Mouse (Mus musculus): ENCODE measurements around the gene Zfp687. TPM values are rescaled to one million over a fixed set of nuclear protein-coding genes. Genes with fewer than 3 reads are reported as not detected.

Gene Zfp687
- total RNA-seq, 2 experiments from 2014 or later = 10.9 to 11.5 TPM

DNA sequence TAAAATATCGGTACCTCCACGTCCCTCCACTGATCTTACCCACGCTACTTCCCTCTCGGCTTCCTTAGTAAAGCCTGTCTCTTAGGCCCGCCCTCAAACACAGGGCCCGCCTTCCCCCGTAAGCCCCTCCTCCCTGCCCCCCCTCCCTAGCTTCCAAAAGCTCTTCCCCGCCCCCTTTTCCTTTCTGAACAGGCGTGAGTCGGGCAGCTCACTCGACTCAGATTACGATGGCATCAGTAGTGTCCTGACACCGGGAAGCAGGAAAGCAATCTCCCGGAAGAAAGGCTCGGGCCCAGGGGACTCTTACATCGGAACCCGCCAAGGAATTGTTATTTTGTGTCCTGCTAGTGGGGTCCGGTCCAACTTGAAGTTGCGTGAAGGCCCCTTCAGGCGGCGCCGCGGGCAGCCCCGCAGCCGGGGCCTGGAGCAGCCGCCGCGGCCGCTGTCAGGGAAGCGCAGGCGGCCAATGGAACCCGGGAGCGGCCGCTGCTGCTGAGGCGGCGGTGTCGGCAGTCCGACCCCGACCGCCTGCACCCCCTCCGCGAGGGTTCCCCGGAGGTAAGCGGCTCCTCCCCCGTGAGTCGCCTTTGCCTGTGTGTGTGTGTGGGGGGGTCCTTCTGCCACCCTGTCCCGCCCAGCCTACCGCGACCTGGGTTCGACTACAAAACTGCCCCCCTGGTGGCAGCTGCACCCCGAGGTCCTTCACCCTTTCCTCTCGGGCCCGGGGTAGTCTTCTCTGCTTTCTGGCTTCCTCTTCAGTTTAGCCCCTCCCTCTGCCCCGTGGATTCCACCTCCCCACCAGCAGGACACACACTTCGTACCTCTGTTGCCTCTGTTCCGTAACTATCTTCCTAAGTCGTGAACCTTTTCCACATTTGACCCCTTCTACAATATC is 40.5 kb downstream of the Zfp687 start, which contains the start of gene Pi4kb:
Gene Pi4kb (plus strand): TSS at position 204 of the 895 bp plus-strand sequence.
- H3K27ac ChIP-seq = peak within 1 kb of the TSS; percentile 99
- peak; percentile 88 for DNase-seq
- no peak for TF ChIP-seq CTCF (IDR thresholded peaks at IDR 0.05)
- peak within 1 kb of the TSS; percentile 85 for H3K4me3 ChIP-seq
- intact Hi-C loops (cut with DNase I) = loop anchor here (2.0 kb wide), 1 partner anchor 20 kb away; the partner anchor contains the start of gene Rfx5

DNA sequence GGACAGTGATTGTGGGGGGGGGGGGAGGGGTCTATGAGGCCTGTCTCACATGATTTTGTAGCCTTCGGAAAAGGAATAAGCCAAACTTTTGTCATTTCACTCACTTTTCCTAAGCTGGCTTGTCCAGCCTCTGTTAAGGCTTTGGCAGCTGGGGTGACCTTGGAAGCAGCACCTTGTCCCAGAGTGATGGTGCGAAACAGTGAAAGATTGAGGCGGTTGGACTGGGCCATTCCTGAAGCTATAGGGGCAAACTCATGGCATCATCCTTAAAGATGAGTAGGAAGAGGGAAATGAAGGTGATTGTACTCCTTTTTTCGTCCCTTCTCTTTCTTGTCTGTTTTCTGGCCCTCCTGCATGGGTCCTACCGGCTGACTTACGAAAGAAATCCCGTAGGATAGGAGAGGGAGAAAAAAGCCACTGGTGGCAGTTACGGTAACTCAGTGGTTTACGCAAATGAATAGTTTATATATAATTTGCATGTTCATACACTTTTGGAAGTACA is 41.2 kb downstream of the Zfp687 start:
- intact Hi-C loops (cut with DNase I) = loop anchor here (2.0 kb wide), 1 partner anchor 19 kb away; the partner anchor contains the start of gene Rfx5
- TF ChIP-seq CTCF (IDR thresholded peaks at IDR 0.05) = no peak
- DNase-seq = no peak
- peak overlapping the region; percentile 85 for H3K4me3 ChIP-seq
- H3K27ac ChIP-seq = peak overlapping the region; percentile 99

DNA sequence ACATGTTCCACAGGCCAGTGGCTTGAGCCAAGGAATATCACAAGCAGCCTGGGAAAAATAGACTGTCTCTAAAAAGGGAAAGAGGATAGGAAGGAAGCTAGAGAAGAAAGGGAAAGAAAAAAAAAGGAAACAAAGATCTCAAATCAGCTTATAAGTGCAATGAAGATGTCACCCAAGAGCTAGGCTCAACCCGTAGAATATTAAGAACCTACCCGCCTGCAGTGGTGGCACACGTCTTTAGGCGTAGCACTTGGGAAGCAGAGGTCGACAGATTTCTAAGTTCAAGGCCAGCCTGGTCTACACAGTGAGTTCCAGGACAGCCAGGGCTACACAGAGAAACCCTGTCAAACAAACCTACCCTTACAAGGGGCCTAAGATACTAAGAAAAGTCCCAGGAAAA is 41.6 kb downstream of the Zfp687 start:
- intact Hi-C loops (cut with DNase I) = loop anchor here (2.0 kb wide), 1 partner anchor 19 kb away; the partner anchor contains the start of gene Rfx5
- no peak for TF ChIP-seq CTCF (IDR thresholded peaks at IDR 0.05)
- DNase-seq = no peak
- Histone ChIP-seq H3K4me3 (peak overlapping the region; percentile 85), H3K27ac (no peak overlapping the region; the same call in 1 of the 2 replicates)

DNA sequence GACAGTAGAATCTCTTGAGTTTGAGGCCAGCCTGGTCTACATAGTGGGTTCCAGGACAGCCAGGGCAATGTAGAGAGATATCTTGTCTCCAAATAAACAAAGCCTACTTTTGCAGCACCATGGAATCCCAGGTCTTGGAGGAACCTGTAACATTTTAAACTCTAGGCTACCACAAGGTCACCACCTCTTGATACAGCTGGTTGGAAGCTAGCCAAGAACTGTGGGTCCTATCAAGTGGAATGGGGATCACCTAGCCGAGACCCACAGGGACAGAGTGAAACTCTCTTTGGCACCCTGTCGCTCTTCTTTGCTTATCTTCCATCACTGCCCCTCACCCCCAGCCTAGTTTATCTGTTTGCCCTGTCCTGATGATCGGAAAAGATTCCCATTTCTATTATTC is 42.7 kb downstream of the Zfp687 start:
- intact Hi-C loops (cut with DNase I) = no loop called here
- TF ChIP-seq CTCF (IDR thresholded peaks at IDR 0.05) = no peak
- no peak overlapping the region for H3K4me3 ChIP-seq
- DNase-seq = no peak
- H3K27ac ChIP-seq = no peak overlapping the region

DNA sequence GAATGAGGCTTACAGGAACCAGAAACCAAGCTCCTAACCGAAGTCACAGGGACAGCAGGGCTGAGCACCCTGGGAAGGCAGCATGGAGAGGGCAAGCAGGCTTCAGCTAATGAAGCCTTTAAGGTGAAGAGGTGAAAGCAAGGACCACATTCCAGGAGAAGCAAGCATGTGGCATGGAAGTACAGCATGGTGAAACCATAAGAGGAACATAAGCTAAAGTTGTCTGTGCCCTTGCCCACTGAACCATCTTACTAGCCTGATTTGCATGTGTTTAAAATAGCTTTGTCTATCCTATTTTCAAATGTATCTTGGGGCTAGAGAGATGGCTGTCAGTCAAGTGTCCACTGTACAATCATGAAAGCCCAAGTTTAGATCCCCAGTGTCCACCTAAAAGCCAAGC is 49.4 kb downstream of the Zfp687 start:
- DNase-seq = no peak
- no peak for TF ChIP-seq CTCF (IDR thresholded peaks at IDR 0.05)
- intact Hi-C loops (cut with DNase I) = no loop called here
- no peak overlapping the region for H3K4me3 ChIP-seq
- no peak overlapping the region for H3K27ac ChIP-seq

DNA sequence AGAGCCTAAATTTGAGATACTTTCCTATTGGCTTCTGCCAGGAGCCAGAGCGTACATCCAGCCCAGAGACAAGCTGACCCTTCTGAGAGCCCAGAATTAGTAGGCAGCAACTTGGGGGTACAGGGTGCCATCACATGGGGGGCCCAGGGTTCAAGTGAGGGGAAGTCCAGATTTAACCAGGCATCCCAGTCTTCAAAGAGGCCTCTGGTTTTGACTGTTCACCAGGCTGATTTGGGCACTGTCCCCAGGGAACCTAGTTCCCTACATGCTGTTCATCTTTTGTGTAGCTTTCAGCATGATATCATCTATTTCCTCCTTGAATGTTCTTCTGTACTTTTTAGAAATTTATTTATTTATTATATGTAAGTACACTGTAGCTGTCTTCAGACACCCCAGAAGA is 50.3 kb downstream of the Zfp687 start:
- no peak for DNase-seq
- TF ChIP-seq CTCF (IDR thresholded peaks at IDR 0.05) = no peak
- Histone ChIP-seq H3K4me3 (no peak overlapping the region), H3K27ac (no peak overlapping the region)
- intact Hi-C loops (cut with DNase I) = no loop called here

DNA sequence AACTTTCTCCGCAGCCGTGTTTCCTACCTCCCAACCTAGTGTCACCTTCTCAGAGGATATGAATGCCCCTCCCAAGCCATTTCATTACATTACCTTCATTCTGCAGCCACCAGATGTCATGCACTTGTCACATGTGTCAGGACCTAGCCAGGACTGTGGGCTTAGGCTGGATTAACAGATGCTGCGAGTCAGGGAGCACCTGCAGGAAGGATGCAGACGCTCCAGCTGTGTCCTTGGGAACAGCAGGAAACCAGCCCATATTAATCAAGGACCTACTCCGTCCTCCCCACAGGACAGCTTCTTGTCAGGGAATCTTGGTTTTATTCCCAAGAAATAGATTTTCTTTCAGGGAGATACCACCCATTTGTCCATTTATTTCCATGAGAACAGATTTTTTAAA is 54.9 kb downstream of the Zfp687 start:
- no peak for TF ChIP-seq CTCF (IDR thresholded peaks at IDR 0.05)
- Histone ChIP-seq H3K4me3 (no peak overlapping the region), H3K27ac (0 out of 2 replicates have a peak overlapping the region, but pooled peaks have one; percentile 46)
- DNase-seq = no peak
- intact Hi-C loops (cut with DNase I) = no loop called here

DNA sequence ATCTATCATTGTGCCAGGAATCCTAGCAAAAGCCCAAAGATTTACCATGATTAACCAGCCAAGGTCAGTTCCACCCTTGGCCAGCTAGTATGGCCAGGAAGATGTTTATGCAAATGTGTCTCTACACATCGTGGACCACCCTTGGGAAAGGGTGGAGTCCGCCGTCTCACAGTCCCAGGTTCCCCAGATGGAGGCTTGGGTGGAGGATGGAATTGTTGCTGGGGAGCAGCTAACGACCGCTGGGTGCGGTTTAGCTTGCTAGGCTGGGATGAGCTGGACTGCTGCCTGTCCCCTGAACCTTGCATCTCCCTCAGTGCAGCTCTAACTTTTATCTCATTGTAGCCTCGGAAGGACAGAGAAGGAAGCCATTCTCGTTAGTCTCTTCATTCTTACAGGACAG is 55.4 kb downstream of the Zfp687 start:
- intact Hi-C loops (cut with DNase I) = no loop called here
- Histone ChIP-seq H3K27ac (peak overlapping the region; percentile 46; the same call in 1 of the 2 replicates), H3K4me3 (no peak overlapping the region)
- peak; percentile 53 for DNase-seq
- TF ChIP-seq CTCF (IDR thresholded peaks at IDR 0.05) = no peak

DNA sequence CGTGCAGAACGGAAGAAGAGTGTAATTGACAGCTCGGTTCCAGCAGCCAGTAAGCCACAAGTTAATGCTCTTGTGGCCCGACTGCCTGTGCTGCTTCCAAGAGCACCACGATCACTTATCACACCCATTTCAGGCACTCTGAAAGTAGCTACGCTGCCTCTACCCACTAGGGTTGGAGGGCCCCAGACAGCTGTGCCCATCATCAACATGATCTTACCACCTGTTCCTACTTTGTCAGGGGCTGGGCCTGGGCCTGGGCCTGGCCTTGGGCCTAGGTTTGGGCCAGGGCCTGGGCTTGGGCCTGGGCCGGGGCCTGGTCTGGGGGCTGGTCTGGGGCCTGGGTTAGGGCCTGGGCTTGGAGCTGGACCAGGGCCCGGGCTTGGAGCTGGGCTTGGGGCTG is 57.0 kb downstream of the Zfp687 start:
- DNase-seq = no peak
- TF ChIP-seq CTCF (IDR thresholded peaks at IDR 0.05) = no peak
- no peak overlapping the region for H3K4me3 ChIP-seq
- intact Hi-C loops (cut with DNase I) = no loop called here
- H3K27ac ChIP-seq = 0 out of 2 replicates have a peak overlapping the region, but pooled peaks have one; percentile 28

Small RNA genes lying within 50 kb of the gene (microRNA-seq; reads per million reads assigned to microRNA genes)
- not detected for gene Mir7013

Other genes starting within 250 kb of the Zfp687 start
- gene Cgn, start 229.0 kb downstream of the Zfp687 start, total RNA-seq (2021) = under 1 TPM in 1 of 2 experiments, not detected in 1; 0.08 TPM
- 10 to 100 TPM; 14.9 to 18.4 TPM for gene Pogz, start 177.9 kb downstream of the Zfp687 start, total RNA-seq (2021)
- 100 to 1,000 TPM; 176 to 198 TPM for gene Psmb4, start 128.5 kb downstream of the Zfp687 start, total RNA-seq (2021)
- gene Selenbp1, start 82.4 kb downstream of the Zfp687 start, total RNA-seq (2021) = 10 to 100 TPM; 10.1 to 28.6 TPM
- 1 to 10 TPM; 4.7 to 5.2 TPM for gene Rfx5, start 61.4 kb downstream of the Zfp687 start, total RNA-seq (2021)
- 10 to 100 TPM; 23.4 to 24.0 TPM for gene Pi4kb, start 40.7 kb downstream of the Zfp687 start, total RNA-seq (2021)
- 100 to 1,000 TPM; 164 to 237 TPM for gene Psmd4, start 27.2 kb upstream of the Zfp687 start, total RNA-seq (2021)
- 10 to 100 TPM; 23.1 to 26.5 TPM for gene Pip5k1a, start 91.5 kb upstream of the Zfp687 start, total RNA-seq (2021)
- gene Vps72, start 95.6 kb upstream of the Zfp687 start, total RNA-seq (2021) = 10 to 100 TPM; 48.9 to 73.2 TPM
- 100 to 1,000 TPM; 598 to 814 TPM for gene Tmod4, start 109.0 kb upstream of the Zfp687 start, total RNA-seq (2021)
- 10 to 100 TPM; 33.2 to 40.7 TPM for gene Scnm1, start 118.6 kb upstream of the Zfp687 start, total RNA-seq (2021)
- 1 to 10 TPM; 6.7 to 7.2 TPM for gene Lysmd1, start 118.6 kb upstream of the Zfp687 start, total RNA-seq (2021)
- under 1 TPM; 0.42 to 0.87 TPM for gene Tnfaip8l2, start 126.9 kb upstream of the Zfp687 start, total RNA-seq (2021)
- gene Sema6c, start 145.0 kb upstream of the Zfp687 start, total RNA-seq (2021) = 100 to 1,000 TPM in 1 of 2 experiments, 10 to 100 TPM in 1; 83.4 to 105 TPM
- gene Gabpb2, start 202.5 kb upstream of the Zfp687 start, total RNA-seq (2021) = 10 to 100 TPM in 1 of 2 experiments, 1 to 10 TPM in 1; 9.1 to 12.0 TPM
- 10 to 100 TPM; 13.7 to 16.4 TPM for gene Cdc42se1, start 213.3 kb upstream of the Zfp687 start, total RNA-seq (2021)
- gene Mllt11, start 216.7 kb upstream of the Zfp687 start, total RNA-seq (2021) = 10 to 100 TPM; 52.0 to 84.9 TPM
- under 1 TPM in 1 of 2 experiments, not detected in 1; 0.11 TPM for gene Gm128, start 226.2 kb upstream of the Zfp687 start, total RNA-seq (2021)
- under 1 TPM in 1 of 2 experiments, not detected in 1; 0.31 TPM for gene Bnipl, start 235.7 kb upstream of the Zfp687 start, total RNA-seq (2021)